Mouse (Mus musculus): Measurements from ENCODE around the gene Otx2. TPM values are rescaled to one million over a fixed set of nuclear protein-coding genes. Genes with fewer than 3 reads are reported as not detected.

Gene Otx2
- total RNA-seq, 1 experiment, result 12.3 TPM

DNA sequence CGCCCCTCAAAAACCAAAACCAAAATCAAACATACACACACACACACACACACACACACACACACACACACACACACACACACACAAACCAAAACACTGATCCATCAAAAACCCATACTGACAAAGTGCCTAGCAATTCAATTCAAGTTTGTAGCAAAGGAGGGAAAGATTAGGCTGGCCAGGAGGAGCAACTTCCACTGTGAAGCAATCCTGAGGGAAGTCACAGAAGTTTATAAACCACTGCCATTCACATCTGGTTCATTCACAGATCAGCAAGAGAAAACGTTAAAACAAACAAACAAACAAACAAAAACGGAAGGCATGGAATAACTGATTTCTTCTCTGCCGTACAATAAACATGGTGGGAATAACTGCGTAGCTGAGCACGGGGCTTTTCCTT, 16.4 kb downstream of the Otx2 start:
- no peak for DNase-seq (ENCODE audit: low read depth, low spot score)
- Histone ChIP-seq H3K36me3 (ENCODE audit: control insufficient read depth, insufficient read depth, low read length, poor library complexity, severe bottlenecking) (peaks cover 8% of the 10 kb centered on the region; the same call in 1 of the 2 replicates), H3K4me1 (ENCODE audit: control insufficient read depth in 2 of 2, insufficient read depth in 2 of 2, low read length in 2 of 2, poor library complexity in 1 of 2) (peaks cover 6 to 12% of the 10 kb centered on the region in 2 experiments), H3K27ac (ENCODE audit: insufficient read depth, low read depth, low read length, poor library complexity, severe bottlenecking) (no peak overlapping the region), H3K4me3 (ENCODE audit: insufficient read depth in 1 of 2, low read depth in 1 of 2, low read length in 2 of 2, poor library complexity in 1 of 2, severe bottlenecking in 1 of 2) (no peak overlapping the region), H3K9ac (ENCODE audit: insufficient read depth, low read depth, low read length, poor library complexity, severe bottlenecking) (no peak overlapping the region), H3K9me3 (ENCODE audit: control insufficient read depth, insufficient read depth, low read depth, low read length) (no peaks in the 10 kb centered on the region)
- no peak for TF ChIP-seq MAFK (IDR thresholded peaks at IDR 0.05; ENCODE audit: insufficient read depth, low read depth, low read length)
- TF ChIP-seq CHD2 (IDR thresholded peaks at IDR 0.05; ENCODE audit: low read depth, low read length), result no peak
- TF ChIP-seq ZC3H11A (IDR thresholded peaks at IDR 0.05; ENCODE audit: borderline replicate concordance, low read depth, low read length), result no peak
- no peak for TF ChIP-seq ZNF384 (IDR thresholded peaks at IDR 0.05; ENCODE audit: low read depth, low read length)
- TF ChIP-seq HCFC1 (IDR thresholded peaks at IDR 0.05; ENCODE audit: borderline replicate concordance, insufficient read depth, low read length), result no peak
- in situ Hi-C loops (cut with MboI; ENCODE audit: low sequenced_read_pairs in 2 of 2, unreplicated experiment in 2 of 2), result no loop called here

DNA sequence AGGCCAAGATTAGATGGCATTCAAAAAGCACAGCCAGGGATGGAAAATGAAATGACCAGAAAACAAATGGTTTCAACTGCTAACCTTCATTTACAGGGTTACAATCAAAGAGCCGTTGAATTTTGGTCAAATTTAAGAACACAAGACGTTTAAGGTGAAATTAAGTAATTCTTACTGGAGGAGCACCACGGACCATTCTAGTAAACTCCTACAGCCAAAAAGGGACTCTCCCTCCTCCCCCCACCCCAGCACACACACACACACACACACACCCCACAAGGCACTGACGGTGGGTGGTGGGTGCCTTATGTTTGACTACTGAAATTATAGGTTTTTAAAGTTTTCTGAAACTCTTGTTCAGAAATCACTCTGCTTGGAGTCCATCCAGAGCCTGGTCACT, 16.9 kb downstream of the Otx2 start:
- TF ChIP-seq MAFK (IDR thresholded peaks at IDR 0.05; ENCODE audit: insufficient read depth, low read depth, low read length) (no peak), ZC3H11A (IDR thresholded peaks at IDR 0.05; ENCODE audit: borderline replicate concordance, low read depth, low read length) (no peak), ZNF384 (IDR thresholded peaks at IDR 0.05; ENCODE audit: low read depth, low read length) (no peak), CHD2 (IDR thresholded peaks at IDR 0.05; ENCODE audit: low read depth, low read length) (no peak), HCFC1 (IDR thresholded peaks at IDR 0.05; ENCODE audit: borderline replicate concordance, insufficient read depth, low read length) (no peak)
- no peak for DNase-seq (ENCODE audit: low read depth, low spot score)
- Histone ChIP-seq H3K4me1 (ENCODE audit: control insufficient read depth in 2 of 2, insufficient read depth in 2 of 2, low read length in 2 of 2, poor library complexity in 1 of 2) (peaks cover 6 to 11% of the 10 kb centered on the region in 2 experiments), H3K9me3 (ENCODE audit: control insufficient read depth, insufficient read depth, low read depth, low read length) (no peaks in the 10 kb centered on the region), H3K27ac (ENCODE audit: insufficient read depth, low read depth, low read length, poor library complexity, severe bottlenecking) (no peak overlapping the region; the same call in 1 of the 2 replicates), H3K36me3 (ENCODE audit: control insufficient read depth, insufficient read depth, low read length, poor library complexity, severe bottlenecking) (peaks cover 6% of the 10 kb centered on the region; the same call in 1 of the 2 replicates), H3K4me3 (ENCODE audit: insufficient read depth in 1 of 2, low read depth in 1 of 2, low read length in 2 of 2, poor library complexity in 1 of 2, severe bottlenecking in 1 of 2) (no peak overlapping the region), H3K9ac (ENCODE audit: insufficient read depth, low read depth, low read length, poor library complexity, severe bottlenecking) (no peak overlapping the region)
- in situ Hi-C loops (cut with MboI; ENCODE audit: low sequenced_read_pairs in 2 of 2, unreplicated experiment in 2 of 2), result no loop called here

GRCm38 (mm10) chr14:48655792-48656550, 17.6 kb downstream of the Otx2 start:
- TF ChIP-seq ZC3H11A (IDR thresholded peaks at IDR 0.05; ENCODE audit: borderline replicate concordance, low read depth, low read length), result no peak
- TF ChIP-seq ZNF384 (IDR thresholded peaks at IDR 0.05; ENCODE audit: low read depth, low read length), result no peak
- TF ChIP-seq HCFC1 (IDR thresholded peaks at IDR 0.05; ENCODE audit: borderline replicate concordance, insufficient read depth, low read length), result no peak
- TF ChIP-seq MAFK (IDR thresholded peaks at IDR 0.05; ENCODE audit: insufficient read depth, low read depth, low read length), result no peak
- no peak for TF ChIP-seq CHD2 (IDR thresholded peaks at IDR 0.05; ENCODE audit: low read depth, low read length)
- Histone ChIP-seq H3K4me3 (ENCODE audit: insufficient read depth in 1 of 2, low read depth in 1 of 2, low read length in 2 of 2, poor library complexity in 1 of 2, severe bottlenecking in 1 of 2) (peak overlapping the region; percentile 34 to 51), H3K4me1 (ENCODE audit: control insufficient read depth in 2 of 2, insufficient read depth in 2 of 2, low read length in 2 of 2, poor library complexity in 1 of 2) (peaks cover 6 to 16% of the 10 kb centered on the region in 2 experiments), H3K9me3 (ENCODE audit: control insufficient read depth, insufficient read depth, low read depth, low read length) (no peaks in the 10 kb centered on the region), H3K27ac (ENCODE audit: insufficient read depth, low read depth, low read length, poor library complexity, severe bottlenecking) (peak overlapping the region; percentile 100), H3K9ac (ENCODE audit: insufficient read depth, low read depth, low read length, poor library complexity, severe bottlenecking) (peak overlapping the region; percentile 59; the same call in 1 of the 2 replicates), H3K36me3 (ENCODE audit: control insufficient read depth, insufficient read depth, low read length, poor library complexity, severe bottlenecking) (peaks cover 6% of the 10 kb centered on the region; the same call in 1 of the 2 replicates)
- DNase-seq (ENCODE audit: low read depth, low spot score), result no peak
- in situ Hi-C loops (cut with MboI; ENCODE audit: low sequenced_read_pairs in 2 of 2, unreplicated experiment in 2 of 2), result no loop called here

DNA sequence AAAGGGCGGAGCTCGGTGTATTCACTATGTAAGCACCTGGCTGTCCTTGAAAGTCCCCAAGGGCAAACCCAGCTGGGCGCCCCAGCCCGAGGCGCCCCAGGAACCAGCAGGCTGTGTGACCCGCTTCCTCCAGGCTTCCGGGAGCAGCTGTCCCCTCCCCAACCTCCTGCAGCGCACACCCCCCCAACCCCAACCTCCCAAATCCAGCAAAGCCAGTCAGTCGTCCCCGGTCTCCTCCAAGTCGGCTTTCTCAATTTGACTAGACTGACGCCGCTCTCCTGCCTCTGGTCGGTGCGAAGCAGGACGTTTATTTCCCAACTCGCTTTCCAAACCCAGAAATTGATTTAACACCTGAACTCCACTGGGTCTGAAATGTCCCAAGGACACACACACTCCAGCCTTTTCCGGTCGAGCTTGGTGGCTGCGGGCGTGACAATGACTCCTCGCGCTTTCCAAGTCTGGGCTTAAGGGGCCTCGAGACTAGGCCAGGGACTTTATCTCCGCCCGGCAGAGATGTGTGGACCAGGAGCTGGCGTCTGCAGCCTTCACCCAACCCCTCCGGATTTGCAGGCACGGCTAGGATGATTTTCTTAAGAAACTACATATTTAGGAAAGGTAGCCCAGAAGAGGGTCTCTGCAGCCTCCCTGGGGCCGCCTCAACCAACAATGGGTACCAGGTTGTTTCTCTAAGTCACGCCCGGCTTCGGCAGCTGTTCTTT, 18.4 kb downstream of the Otx2 start:
- in situ Hi-C loops (cut with MboI; ENCODE audit: low sequenced_read_pairs in 2 of 2, unreplicated experiment in 2 of 2), result no loop called here
- Histone ChIP-seq H3K9ac (ENCODE audit: insufficient read depth, low read depth, low read length, poor library complexity, severe bottlenecking) (peak overlapping the region; percentile 59), H3K27ac (ENCODE audit: insufficient read depth, low read depth, low read length, poor library complexity, severe bottlenecking) (peak overlapping the region; percentile 100), H3K4me3 (ENCODE audit: insufficient read depth in 1 of 2, low read depth in 1 of 2, low read length in 2 of 2, poor library complexity in 1 of 2, severe bottlenecking in 1 of 2) (peak overlapping the region; percentile 34 to 51), H3K9me3 (ENCODE audit: control insufficient read depth, insufficient read depth, low read depth, low read length) (no peaks in the 10 kb centered on the region), H3K4me1 (ENCODE audit: control insufficient read depth in 2 of 2, insufficient read depth in 2 of 2, low read length in 2 of 2, poor library complexity in 1 of 2) (peaks cover 6 to 16% of the 10 kb centered on the region in 2 experiments), H3K36me3 (ENCODE audit: control insufficient read depth, insufficient read depth, low read length, poor library complexity, severe bottlenecking) (peaks cover 6% of the 10 kb centered on the region; the same call in 1 of the 2 replicates)
- no peak for TF ChIP-seq HCFC1 (IDR thresholded peaks at IDR 0.05; ENCODE audit: borderline replicate concordance, insufficient read depth, low read length)
- no peak for TF ChIP-seq ZNF384 (IDR thresholded peaks at IDR 0.05; ENCODE audit: low read depth, low read length)
- TF ChIP-seq ZC3H11A (IDR thresholded peaks at IDR 0.05; ENCODE audit: borderline replicate concordance, low read depth, low read length), result no peak
- no peak for TF ChIP-seq MAFK (IDR thresholded peaks at IDR 0.05; ENCODE audit: insufficient read depth, low read depth, low read length)
- TF ChIP-seq CHD2 (IDR thresholded peaks at IDR 0.05; ENCODE audit: low read depth, low read length), result no peak
- DNase-seq (ENCODE audit: low read depth, low spot score), result peak; percentile 79
